In genomic region chr1:77515651-77515981, GRCm38 (mm10) we compare ENCODE assay signal across 7 mouse cellular contexts. TPM values are rescaled to one million over a fixed set of nuclear protein-coding genes. Genes with fewer than 3 reads are reported as not detected.
A peak's percentile ranks its signal among the peaks of the same experiment; 100 is the strongest.
DNase-seq lines count a peak whose midpoint lies in the region; ATAC-seq lines count a peak whose summit lies in the region.

No protein-coding gene starts in this region.

- H3K9ac ChIP-seq in forebrain, embryonic 13.5 days = peak overlapping the region; percentile 90
- H3K9ac ChIP-seq in intestine, embryonic 14.5 days (ENCODE audit: low read length) = peak overlapping the region; percentile 43

- H3K4me3 ChIP-seq in forebrain, embryonic 13.5 days = peak overlapping the region; percentile 87
- H3K4me3 ChIP-seq in intestine, embryonic 14.5 days (ENCODE audit: low read depth, low read length) = peak overlapping the region; percentile 69

- no peaks in the 10 kb centered on the region for H3K9me3 ChIP-seq in forebrain, embryonic 13.5 days (replicated peaks)
- H3K9me3 ChIP-seq in intestine, embryonic 14.5 days (ENCODE audit: control insufficient read depth, low read length) = no peaks in the 10 kb centered on the region

- no peaks in the 10 kb centered on the region for H3K27me3 ChIP-seq in forebrain, embryonic 13.5 days
- H3K27me3 ChIP-seq in intestine, embryonic 14.5 days (replicated peaks; ENCODE audit: control insufficient read depth, insufficient read depth, low read length) = peaks cover 10% of the 10 kb centered on the region; the same call in 1 of the 2 replicates

- peaks cover 28% of the 10 kb centered on the region for H3K4me1 ChIP-seq in forebrain, embryonic 13.5 days
- peaks cover 17% of the 10 kb centered on the region for H3K4me1 ChIP-seq in intestine, embryonic 14.5 days (replicated peaks; ENCODE audit: control insufficient read depth, insufficient read depth, low read length)

- H3K27ac ChIP-seq in forebrain, embryonic 13.5 days = peak overlapping the region; percentile 82
- no peak overlapping the region for H3K27ac ChIP-seq in intestine, embryonic 14.5 days (ENCODE audit: low read depth)

- peak; percentile 24 for DNase-seq in urinary bladder, postnatal 25 days (ENCODE audit: low spot score)
- DNase-seq in urinary bladder, postnatal 10 days (ENCODE audit: low spot score) = no peak
- DNase-seq in intestine, embryonic 14.5 days (ENCODE audit: low spot score) = no peak
- DNase-seq in lung, postnatal 10 days = peak; percentile 39
- DNase-seq in right cerebral cortex, postnatal 14 days = no peak
- DNase-seq in testis, postnatal 10 days (ENCODE audit: low spot score) = no peak

- H3K36me3 ChIP-seq in forebrain, embryonic 13.5 days (ENCODE audit: poor library complexity, severe bottlenecking) = peaks cover 3% of the 10 kb centered on the region; the same call in 1 of the 2 replicates
- H3K36me3 ChIP-seq in intestine, embryonic 14.5 days (ENCODE audit: control insufficient read depth, insufficient read depth, low read length) = no peaks in the 10 kb centered on the region

- peak overlapping the region; percentile 95 for H3K4me2 ChIP-seq in forebrain, embryonic 13.5 days
- peak overlapping the region; percentile 97 for H3K4me2 ChIP-seq in intestine, embryonic 14.5 days (ENCODE audit: low read length)

- 1% methylated on average over 12 of the region's 12 CpGs for WGBS in forebrain, embryonic 13.5 days
- under 1% methylated on average over 12 of the region's 12 CpGs for WGBS in intestine, embryonic 14.5 days

- peak; percentile 2 for ATAC-seq in forebrain, embryonic 13.5 days
- ATAC-seq in intestine, embryonic 14.5 days (replicated peaks; ENCODE audit: low FRiP score, low TSS enrichment, low read depth) = no peak

RNA-seq across cellular contexts. Expression of gene Epha4, which starts 0.7 kb away (rescaled TPM):
- 80.7 and 83.6 TPM in 2 replicates for polyA plus RNA-seq in forebrain, embryonic 13.5 days (2015; fragmentation: Nextera tagmentation; extraction: Ambion mirVana)
- 15.4 TPM in 2 replicates for polyA plus RNA-seq in intestine, embryonic 14.5 days (2014; fragmentation: Nextera tagmentation; extraction: Ambion mirVana)

Comparison
In these comparisons a context has a peak if more than half of its experiments do, and no peak if none do; other contexts are left out.
1. DNase-seq: peak in urinary bladder, postnatal 25 days (single experiment) and lung, postnatal 10 days (single experiment); none in urinary bladder, postnatal 10 days (single experiment), intestine, embryonic 14.5 days (single experiment), right cerebral cortex, postnatal 14 days (single experiment) and testis, postnatal 10 days (single experiment).